Mouse (Mus musculus) right cerebral cortex, postnatal 36 days (tissue): Measurements from ENCODE around the gene Glrp1.

Source experiments
- DNase-seq, 2 experiments: peaks; one replicate each; pipeline ENCODE4 v3.0.0; 2022; ENCODE audit warnings: low spot score in 2 of 2, mixed read lengths in 1 of 2

The Glrp1 gene

GRCm38 (mm10) chr1:88509789-88510188, at the start of gene Glrp1:
Glrp1 (minus strand) TSS chr1:88510066.
- DNase-seq = no peak

DNA sequence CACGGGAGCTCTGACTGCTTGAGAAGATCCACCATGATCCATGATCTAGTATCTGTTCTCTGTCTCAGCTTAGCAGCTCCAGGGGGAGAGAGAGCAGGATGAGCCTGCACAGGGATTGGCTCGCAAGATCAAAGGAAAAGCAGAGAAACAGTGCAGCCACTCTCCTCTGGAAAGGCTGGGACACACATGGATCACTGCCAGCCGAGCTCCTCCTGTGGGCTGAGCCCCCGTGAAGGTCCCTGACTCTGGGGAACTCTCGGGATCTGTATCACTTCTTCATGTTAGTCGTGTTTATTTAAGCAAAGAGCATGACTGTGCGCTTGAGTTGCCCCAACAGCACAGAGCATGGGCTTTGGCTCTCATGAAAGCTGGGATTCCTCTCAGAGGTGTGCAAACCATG, 49.4 kb upstream of the Glrp1 start:
- no peak for DNase-seq

- DNase-seq = no peak
These were observed 48.9 kb upstream of the Glrp1 start for GRCm38 (mm10) chr1:88558793-88559192.

DNA sequence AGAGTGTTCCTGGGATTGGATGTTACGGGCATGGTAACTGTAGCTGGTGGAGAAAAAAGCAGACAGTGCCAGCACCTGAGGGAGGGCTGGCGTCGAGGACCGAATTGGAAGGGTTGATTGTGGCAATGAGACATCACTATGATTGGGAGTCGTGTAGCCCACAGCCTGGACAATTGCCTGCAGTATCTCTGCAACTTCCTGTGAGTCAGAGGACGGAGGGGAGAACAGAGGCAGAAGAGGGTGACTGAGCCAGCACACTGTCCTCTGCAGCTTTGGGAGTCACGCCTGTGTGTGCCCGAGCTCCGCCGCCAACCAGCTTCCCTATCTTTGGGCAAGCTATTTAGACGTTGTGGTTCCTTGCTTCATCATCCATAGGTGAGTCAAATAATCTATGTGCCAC, 46.5 kb upstream of the Glrp1 start:
- no peak for DNase-seq

DNA sequence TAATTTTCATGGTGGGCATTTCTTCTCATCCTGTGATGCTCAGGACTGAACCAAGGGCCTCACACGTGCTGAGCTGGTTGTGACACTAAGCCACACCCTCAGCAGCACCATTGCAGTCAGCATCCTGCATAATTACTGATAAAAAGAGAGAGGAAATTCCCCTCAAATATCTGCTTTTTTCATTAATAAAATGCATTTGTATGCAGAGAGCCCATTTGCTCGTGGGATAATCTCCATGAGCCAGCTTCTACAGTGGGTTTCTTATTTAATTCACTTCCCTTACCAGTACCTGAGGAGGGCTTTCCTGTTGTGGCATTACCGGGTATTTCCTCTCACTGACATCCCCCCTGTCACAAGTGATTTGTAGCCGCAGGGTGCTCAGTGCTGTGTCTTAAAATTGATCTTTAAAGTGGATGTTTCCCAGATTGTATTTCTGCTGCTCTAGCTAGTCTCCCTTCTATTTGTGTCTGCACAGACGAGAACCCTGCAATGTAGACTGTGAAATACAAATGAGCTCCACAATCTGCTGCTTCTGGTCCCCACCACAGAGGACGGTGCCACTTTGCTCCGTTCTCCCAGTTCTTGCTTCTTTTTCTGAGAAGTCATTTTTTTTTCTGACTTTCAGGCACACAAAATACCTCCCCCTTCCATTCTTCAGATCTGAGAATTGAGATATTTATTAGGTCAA, 43.8 kb upstream of the Glrp1 start:
- DNase-seq = no peak

- DNase-seq = no peak
These were observed 39.4 kb upstream of the Glrp1 start for GRCm38 (mm10) chr1:88549263-88549662.

DNA sequence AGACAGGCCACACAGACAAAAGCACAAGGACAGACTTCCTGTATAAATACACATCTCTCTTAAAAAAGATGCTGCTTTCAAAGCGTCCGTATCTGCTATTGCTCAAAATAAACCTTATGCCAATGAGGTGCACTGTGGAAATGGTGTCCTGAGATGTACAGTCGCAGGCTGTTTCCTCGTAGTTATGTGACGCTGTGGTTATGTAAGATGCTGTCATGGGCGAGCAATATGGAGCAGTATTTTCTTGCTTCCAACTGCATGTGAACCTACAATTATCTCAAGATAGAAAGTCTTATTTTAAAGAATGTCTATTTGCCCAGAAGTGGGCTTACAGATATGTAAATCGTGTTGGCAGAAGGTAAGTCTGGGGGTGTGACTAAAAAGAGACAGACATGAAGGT, 37.3 kb upstream of the Glrp1 start:
- DNase-seq = peak in 1 of 2 experiments; percentile 23

GRCm38 (mm10) chr1:88543608-88544007, 33.7 kb upstream of the Glrp1 start:
- DNase-seq = no peak

GRCm38 (mm10) chr1:88539823-88540222, 30.0 kb upstream of the Glrp1 start:
- DNase-seq = peak in 1 of 2 experiments; percentile 13

GRCm38 (mm10) chr1:88539256-88539655, 29.4 kb upstream of the Glrp1 start:
- no peak for DNase-seq

- no peak for DNase-seq
These were observed 26.4 kb upstream of the Glrp1 start for GRCm38 (mm10) chr1:88536308-88536707.

DNA sequence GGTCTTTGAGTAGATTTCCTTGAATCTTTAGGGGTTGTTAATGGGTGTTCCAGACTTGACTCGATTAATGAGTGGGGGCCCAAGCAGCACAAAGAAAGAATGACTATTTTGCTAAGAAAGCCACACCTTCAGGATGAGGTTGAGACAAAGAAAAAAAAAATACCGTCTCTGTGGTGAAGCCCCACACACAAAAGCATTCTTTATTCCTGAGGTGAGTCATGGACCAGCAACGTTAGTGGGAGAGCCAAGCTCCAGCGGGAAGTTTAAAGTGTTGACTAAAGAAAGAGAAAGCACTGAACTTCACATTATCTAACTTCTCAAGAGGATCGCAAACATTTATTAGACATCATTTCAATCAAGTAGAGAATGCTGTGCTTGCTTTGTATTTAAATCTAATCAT, 24.2 kb upstream of the Glrp1 start:
- DNase-seq = no peak

DNA sequence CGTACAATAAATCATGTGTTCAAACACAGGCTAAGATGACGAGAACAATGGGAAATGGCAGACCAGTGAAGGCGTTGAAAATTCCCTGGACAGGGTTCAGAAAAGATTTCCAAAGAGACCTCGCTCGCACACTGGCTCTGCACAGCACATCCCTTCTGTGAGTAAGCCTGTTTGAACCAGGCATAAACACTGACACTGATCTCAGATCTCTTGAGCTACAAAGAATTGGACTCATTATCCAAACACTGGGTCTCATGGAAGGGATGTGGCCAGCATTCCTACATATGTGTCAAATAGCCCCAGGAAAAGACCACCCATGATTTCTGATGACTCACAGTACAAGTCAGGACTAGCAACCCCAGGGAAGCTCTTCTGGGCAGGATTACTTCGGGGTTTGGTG, 16.3 kb upstream of the Glrp1 start:
- DNase-seq = no peak

GRCm38 (mm10) chr1:88525622-88526021, 15.8 kb upstream of the Glrp1 start:
- no peak for DNase-seq

DNA sequence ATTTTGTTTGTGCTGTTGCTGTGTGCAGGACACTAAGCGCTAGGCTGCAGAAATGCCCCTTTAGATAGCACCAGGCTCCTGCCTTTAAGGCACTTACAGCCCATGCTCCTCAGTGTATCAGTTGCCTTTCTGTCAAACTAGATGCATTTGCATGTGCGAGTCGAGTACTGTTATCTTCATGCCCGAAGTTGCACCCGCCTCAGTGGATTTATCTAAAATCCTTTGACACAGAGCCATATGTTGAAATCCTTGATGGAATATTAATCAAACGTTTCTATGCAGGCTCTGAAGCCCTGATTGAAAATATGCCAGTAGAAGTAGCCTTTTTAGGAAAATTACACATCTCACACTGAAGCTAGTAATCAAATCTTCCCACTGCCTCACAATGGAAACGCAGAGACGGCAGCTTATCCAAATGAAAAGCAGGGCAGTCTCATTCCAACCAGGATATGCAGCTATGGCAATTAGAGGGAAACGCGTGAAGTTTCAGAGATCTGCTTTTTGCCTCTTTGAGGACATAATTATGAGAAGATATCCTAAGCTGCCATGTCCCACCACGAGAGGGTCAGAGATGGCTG, 11.4 kb upstream of the Glrp1 start:
- no peak for DNase-seq

DNA sequence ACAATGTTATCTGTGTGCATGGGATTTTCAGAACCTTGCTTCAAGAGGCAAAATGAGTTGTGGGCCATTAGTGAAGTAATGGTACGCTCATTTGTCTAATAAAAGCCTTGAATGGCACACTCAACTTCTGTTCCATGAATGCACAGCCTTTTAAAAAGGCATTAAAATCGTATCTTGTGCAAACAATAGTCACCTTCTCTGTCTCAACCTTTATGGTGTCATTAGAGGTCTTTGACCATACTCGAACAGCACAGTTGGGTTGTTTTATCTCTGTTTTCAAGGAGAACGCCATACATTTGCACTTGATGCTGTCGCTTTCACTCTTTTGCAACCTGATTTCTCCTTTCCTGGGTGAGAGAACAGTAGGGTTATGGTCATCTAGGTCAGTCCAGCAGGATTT, 3.7 kb upstream of the Glrp1 start:
- no peak for DNase-seq

DNA sequence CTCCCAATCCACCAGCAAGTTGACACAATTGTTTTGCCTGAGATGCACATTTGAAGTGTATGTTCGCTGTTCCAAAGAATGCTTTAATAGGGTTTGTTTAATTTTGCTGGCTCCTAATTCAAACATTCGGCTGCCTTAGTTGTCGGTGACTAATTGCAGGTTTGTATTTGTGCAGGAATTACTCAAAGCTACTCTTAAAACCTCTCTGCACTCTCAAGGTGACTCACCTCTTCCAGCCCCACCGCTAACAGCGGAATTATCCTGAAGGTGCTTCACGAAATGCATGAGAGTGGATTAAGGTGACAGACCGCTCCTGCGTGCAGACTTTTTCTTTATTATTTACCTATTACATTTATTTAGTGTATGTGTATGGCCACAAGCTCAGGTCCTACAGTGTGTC, 2.0 kb downstream of the Glrp1 start:
- DNase-seq = no peak

DNA sequence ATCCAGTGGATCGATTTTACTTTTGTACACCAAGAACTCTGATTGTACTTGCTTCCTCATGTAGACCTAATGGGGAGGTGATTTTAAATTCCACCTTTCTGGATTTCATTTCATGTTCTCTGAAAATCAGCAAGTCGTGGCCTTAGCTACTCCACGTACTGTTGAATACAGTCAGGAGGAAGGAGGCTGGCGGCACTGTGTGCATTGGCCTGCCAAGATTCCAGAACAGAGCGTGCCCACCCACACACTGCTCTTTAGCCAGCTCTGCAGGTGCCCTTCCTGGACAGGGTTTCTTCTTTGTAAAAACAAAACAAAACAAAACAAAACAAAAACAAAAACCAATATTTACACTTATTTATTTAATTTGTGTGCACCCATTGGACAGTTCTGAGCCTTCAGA, 2.7 kb downstream of the Glrp1 start:
- DNase-seq = no peak

DNA sequence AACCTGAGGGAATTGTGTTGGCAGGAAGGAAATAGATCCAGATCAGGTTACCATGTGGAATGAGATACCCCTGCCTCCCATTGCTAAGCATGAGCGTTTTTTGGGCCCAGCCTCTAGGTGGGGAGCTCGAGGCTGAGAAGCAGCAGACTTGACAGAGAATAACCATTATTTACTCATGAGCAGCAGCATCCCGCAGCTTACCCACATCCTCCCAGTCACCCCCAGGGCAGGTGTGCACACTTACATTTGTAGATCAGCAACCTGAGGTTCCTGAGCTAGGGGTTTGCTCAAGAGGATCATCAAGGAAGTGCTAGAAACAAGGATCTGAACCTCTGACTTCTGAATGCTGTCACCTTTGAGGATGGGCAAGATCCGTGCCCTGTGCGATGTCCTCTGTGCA, 3.5 kb downstream of the Glrp1 start:
- no peak for DNase-seq

DNA sequence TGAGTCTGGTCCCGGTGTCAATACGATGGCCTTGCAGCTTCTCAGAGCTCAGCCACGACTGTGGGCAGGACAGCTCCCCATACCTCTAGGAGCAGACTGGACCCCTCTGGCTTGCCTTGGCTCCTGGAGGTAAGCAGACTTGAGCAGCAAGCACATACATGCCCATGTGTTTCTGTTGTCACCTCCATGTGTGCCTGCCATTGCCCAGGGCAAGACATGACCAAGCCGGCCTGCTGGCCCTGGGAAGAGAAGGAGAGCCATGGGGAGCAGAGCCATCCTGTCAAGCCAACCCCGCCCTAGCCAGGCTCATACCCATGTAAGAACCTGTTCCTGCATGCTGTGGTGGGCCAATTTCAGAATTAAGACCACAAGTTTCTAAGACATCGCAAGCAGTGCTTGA, 4.2 kb downstream of the Glrp1 start:
- no peak for DNase-seq

DNA sequence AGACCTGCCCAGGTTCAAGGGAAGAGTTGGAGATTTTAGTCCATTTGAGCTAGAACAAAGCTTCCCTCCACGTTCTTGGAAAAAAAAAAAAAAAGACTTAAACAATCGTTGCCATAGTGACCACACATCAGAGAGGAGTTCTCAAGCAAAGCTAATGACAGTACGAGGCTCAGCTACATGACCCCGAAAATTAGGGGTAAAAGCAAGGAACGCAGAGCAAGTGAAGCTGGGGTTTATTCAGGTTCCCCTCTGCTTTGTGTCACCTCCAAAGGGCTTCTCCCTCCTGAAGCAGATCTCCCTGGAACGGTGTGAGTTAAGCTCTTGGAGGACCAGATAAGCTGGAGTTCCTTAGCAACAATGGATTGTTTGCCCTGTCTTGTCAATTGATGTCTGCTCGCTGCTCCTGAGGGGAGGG, 5.3 kb downstream of the Glrp1 start:
- DNase-seq = no peak

DNA sequence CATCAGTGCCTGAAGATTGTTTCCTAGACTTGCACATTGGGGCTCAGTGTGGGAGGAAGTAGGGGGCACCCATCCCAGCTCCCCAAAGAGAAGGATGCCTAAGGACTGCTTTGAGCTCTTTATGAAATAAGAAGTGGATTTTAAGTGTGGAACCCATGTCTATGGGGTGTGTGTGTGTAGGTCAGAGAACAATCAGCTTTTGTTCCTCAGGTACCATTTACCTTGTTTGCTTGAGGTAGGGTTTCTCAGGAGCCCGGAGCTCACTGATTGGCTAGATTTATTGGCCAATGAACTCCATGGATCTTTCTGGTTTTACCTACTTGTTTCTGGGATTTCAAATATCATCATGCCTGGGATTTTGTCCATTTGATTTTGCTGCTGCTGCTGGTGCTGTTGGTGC, 7.0 kb downstream of the Glrp1 start:
- DNase-seq = no peak

DNA sequence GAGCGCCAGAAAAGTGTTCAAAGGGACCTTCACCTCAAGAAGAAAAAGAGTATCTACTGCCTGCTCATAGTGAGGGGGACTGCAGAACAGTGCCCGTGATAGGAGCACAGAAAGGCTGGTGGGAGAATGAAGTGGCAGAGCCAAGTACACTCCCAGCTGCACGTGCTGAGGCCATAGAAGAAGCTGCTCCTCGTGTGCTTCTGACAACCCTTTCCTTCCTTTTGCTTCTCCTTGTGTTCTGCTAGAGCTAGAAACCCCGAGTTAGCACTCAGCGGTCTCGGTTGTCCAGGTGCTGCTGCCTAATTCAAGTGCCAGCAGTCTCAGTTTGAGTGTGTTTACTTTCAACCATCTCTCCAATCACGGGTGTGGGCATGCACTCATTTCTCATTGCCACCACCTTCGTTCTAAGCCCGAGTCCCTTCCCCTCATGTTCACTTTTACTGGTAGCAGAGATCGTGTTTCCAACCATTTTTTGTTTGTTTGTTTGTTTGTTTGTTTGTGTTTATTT, 10.6 kb downstream of the Glrp1 start:
- DNase-seq = no peak

DNA sequence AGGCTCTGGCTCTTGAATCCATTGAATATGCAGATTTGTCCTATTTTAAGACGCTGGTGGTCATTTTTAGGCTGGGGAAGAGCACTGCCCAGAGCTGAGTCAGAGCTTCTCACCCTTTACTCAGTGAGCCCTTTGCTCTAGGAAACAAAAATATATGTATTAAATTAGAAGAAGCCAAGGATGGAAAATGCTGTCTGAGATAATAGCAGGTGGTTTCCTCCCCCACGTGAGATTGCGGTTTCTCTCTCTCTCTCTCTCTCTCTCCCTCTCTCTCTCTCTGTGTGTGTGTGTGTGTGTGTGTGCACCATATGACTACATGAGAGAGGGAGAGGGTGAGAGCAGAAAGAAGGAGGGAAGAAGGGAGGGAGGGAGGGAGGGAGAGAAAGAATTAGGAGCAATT, 12.5 kb downstream of the Glrp1 start:
- no peak for DNase-seq
